Mouse (Mus musculus): ENCODE measurements at regions not wholly inside any gene's neighbourhood (a gene's known extent, or its start where the extent isn't known, plus 50 kb on each side); places are given as distances from the start of the nearest gene placed in this dataset.

DNA sequence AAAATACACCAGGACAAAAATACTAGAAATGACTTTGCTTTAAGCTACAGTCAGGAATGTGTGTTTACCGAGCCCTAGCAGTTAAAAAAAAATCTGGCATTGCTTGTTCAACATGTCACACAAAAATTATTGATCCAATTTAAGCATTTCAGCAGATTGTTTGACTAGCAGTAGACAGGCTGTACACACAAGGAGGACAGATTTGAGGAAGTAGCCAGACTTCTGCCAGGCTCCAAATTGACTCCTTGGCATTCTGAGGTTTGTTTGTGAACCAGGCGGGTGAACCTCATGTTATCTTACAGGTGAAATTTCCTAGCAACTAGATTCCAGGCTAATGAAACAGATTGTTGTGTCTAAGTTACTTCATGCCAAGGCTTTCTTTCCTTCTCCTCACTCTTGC is 348.8 kb downstream of the Hs3st3b1 start:
- no peak for DNase-seq (ENCODE audit: low read depth)

DNA sequence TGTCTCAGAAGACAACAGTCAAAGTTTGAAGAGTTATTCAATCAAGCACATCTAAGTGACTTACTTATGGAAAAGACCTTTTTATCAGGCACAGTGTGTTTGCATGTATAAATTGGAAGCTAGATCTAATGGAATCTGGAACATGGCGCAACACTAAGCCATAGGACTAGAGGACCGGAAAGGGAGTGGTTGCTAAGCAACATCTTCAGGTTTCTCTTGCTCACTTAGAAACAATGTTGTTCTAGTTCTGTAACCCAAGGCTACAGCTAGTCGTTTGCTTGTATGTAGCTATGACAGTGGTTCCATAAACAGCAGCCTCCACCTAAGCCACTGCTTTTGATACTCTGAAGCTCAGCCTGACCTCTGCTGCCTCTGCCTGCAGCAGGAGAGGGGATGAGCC is 338.8 kb downstream of the Hs3st3b1 start:
- DNase-seq (ENCODE audit: low read depth): no peak

DNA sequence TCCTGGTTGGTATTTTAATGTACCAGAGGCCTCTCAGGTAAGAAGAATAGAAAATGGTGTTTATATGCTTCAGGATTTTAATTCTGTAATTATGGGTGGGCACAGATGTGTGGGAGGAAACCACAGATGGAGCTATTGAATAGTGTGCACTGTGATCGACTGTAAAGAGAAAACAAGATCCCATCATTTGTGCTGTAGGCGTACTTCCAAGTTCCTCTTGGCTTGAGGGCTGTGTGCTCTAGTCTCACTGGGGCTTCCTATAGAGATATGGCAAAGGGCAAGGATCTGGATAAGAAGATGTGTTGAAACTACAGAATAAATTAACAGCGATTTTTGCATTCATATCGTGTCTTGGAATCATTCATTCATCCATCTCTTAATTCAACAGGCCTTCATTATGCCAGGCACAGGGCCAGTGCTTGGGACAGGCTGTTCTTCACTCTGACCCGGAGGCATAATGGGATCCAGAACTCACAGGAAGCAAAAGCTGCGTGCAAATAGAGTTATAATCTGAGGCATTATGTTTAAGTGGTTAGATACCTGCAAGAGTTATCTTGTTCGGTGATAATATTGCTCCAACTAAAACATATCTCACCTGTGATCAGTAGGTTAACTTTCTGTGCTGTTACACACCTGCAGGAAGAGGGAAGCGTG is 336.7 kb downstream of the Hs3st3b1 start:
- no peak for DNase-seq (ENCODE audit: low read depth)

DNA sequence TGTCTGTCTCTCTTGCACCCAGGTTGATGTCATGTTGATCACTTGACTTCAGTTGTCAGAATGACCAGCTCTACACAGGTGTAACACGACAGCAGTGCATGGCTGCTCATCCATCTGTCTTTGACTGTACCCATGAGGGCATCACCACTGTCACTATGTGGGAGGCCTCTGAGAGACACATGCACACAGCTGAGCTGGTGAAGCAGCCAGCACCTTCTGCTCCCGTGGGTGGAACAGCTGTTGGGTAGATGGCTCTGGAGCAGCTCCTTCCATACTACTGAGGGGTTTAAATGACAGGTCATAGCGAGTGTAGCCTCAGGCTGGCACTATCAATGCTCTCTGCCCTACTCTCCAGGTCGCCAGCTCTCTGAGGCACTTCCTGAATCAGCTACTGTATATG is 301.9 kb downstream of the Hs3st3b1 start:
- DNase-seq (ENCODE audit: low read depth): no peak

DNA sequence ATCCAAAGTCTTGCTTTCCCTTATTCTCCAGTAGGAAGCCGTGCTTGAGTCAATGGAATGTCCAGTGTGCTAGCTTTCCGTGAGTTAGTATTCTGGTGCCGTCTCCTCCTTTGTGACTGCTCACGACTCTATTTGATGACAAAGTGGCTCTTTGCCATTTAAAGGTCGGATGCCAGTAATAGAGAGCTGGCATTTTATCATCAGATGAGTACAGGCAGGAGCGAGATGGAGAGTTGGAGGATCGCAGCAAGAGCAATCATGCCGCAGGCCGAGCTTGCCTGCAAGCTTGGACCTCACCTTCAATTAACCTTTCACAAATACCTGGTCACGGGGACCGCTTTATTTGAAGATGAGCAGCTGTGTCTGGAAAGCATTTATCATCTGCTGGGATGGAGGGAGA is 291.8 kb downstream of the Hs3st3b1 start:
- no peak for DNase-seq (ENCODE audit: low read depth)

DNA sequence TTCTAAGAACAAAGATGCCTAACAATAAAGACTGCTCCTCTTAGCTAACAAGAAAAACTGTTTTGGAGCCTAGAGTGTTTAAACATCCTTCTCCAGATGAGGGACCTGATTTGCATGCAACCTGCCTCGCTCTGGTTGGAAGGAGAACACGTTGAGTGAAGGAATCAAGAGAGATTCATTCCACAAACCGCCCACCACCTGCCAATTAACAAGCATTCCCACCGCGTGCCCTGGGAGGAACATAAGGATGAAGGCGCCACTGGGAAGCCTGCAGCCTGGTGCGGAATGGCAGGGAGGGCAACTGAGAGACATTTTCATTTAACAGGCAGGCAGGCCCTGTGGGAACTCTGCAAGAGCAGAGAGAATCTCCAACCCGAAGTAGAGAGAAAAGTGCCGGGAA is 265.0 kb downstream of the Hs3st3b1 start:
- DNase-seq (ENCODE audit: low read depth): no peak

DNA sequence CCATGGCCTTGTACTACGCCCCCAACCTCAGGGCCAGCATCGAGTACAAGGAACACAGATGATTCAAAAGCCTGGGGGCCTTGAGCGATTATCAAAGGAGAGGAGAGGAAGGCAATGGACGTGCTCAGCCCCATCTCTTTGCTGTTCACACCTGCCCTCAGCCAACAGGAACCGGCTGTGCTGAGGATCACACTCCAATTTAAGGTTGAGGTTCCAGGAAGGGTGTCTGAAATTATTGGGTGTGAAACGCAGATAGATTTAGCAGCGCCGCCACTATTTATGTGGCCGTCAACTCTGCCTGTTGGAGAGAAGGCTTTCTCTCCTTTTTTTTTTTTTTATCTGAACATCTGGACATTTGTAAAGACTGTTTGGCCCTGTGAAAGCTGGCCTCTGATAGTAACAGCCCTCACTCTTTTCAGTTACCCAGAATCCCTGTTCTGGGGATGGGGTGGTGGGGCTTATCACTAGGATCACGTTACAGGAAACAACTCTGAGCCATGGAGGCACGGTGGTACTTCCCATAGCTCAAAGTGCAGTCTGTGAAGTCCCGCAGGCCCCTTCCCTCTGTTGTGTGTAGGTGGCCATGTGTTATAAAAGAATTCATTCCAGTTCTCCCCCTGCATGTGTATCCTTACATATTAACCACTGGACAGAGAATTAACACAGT is 256.7 kb downstream of the Hs3st3b1 start:
- no peak for DNase-seq (ENCODE audit: low read depth)

DNA sequence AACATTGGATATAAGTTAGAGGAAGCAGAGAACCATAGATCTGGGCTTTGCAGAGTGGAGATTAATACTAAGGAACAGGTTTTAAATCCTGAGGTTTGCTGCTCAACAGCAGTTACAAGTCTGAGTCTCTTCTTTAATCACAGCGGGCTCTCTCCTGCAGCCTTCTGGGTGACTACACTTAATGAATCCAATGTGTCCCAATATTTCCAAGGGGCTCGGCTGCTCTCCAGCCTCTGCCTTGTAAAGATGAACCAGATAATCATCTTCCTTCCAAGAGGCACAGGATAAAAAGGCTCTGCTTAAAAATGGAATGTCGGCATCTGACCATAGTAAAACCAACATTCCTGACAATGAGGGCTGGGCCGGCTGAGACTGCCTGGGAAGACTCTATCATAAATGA is 251.6 kb downstream of the Hs3st3b1 start:
- no peak for DNase-seq (ENCODE audit: low read depth)

DNA sequence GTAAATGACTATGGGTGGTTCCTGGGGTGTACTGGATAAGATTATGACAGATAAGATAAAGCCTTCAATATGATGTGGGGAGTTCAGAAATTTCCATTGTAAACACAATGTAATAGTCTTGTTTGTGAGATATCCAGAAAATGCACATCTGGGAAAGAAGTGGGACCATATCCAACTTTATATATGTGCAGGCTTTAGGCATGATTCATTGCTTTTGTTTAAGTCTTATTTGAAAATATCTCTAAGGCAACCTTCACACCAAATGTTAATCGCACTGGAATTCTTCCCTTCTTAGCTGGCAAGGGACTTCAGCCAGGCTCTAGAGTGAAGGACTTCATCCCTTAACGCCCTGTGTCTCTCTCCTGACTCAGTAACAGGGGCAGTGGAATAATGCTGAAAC is 250.3 kb downstream of the Hs3st3b1 start:
- DNase-seq (ENCODE audit: low read depth): no peak

DNA sequence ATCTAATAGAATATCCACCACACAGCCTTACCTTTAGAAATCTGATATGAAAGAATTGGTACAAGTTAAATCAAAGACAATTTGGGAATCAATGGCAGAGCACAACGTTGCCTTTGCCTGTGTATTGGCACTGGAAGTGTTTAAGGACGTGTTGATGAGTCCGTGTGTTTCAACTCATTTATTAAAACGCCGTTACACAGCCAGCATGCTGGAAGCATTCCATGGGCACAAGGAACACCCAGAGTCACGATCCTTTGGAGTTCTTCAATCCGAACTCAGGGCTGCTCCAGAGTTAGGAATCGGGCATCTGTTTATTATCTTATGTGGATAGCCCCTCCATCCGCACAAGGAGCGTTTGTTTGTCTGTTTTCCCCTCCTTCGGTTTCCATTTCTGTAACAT is 244.2 kb downstream of the Hs3st3b1 start:
- no peak for DNase-seq (ENCODE audit: low read depth)

DNA sequence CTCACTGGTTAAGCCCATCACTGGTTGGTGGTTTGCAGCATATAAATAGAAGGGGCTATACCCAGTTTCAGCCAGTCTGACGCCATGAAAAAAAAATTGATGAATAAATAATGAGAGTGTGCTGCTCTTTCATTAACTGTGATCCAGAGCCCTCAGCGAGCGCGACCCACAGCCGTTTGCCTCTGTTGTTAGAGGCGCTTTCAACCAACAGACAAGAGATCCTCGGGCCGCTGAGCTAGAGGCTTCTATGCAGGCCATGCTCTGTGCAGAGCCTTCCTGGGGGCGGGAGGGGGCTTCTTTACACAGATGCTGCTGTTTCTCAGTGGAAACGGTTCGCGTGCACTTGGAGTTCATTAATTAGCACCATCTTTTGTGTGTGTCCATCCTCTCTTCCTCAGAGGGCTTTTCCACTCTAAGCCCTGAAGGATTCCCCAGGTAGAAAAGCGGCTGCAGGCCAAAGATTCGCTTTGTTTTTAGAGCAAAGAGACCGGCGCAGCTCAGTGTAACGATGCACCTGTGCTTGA is 243.6 kb downstream of the Hs3st3b1 start:
- no peak for DNase-seq (ENCODE audit: low read depth)

DNA sequence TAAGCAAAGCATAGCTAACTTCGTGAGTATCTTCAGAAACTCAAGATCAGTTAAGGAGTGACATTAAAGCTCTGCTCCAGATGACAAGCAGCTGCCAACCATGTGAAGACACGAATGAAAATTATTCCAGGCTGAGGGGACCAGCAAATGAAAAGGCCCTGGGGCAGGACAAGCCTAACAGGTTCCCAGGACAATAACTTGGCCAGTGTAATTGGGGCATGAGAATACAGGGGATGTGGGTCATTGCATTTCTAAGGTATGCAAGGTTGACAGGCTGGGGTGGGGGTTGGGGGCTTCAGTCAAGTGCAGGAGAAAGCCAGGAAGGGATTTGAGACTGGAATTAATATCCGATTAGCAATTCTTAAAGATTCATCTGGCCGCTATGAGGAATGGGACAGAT is 242.6 kb downstream of the Hs3st3b1 start:
- DNase-seq (ENCODE audit: low read depth): no peak

DNA sequence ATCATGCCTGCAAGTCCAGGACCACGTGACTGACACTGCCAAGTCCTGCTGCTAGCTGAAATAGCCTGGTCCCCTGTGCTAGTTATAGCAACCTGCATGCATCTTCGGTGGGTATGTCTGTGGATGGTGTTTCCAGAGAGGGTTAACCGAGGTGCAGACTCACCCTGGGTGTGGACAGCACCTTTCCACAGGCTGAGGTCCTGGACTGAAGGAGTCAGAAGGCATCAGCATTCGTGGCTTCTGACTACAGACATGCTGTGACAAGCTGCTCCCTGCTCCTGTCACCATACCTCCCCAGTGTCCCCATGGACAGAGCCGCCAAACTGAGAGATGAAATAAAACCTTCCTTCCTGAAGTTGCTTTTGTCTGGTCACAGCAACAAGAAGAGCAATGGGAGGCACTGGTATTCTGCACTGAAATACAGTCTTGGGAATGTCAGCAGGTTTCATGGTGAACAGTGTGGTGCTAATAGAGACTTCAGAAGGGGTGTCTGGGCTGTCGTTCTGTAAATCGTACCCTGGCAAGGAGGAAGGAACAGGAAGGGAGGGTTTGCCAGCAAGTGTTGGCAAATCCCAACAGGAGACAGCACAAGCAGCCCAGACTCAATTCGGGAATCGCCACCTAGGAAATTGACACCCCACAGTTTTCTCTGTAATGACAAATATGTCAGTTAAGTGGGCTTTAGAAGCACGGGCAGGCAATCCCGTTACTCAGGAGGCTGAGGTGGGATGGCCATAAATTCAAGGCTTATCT is 237.7 kb downstream of the Hs3st3b1 start:
- DNase-seq (ENCODE audit: low read depth): no peak

DNA sequence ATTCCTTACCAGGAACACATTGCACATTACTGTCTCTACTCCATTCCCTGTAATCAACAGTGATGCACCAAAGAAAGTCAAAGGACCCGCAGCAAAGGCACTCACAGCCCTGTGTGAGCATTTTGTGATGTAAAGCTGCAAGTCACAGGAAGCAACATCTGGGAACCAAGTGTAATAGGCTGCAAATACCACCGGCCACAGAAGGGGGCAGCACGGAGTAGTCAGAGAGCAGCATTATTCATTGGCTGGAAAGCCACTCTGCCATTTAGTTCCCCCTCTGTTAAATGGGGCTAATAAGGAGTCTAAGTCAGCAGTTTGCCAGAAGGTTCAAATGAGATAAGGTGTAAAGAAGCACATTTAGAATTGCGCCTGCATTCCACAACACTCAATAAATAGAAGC is 231.0 kb downstream of the Hs3st3b1 start:
- peak; percentile 1 for DNase-seq (ENCODE audit: low read depth)

DNA sequence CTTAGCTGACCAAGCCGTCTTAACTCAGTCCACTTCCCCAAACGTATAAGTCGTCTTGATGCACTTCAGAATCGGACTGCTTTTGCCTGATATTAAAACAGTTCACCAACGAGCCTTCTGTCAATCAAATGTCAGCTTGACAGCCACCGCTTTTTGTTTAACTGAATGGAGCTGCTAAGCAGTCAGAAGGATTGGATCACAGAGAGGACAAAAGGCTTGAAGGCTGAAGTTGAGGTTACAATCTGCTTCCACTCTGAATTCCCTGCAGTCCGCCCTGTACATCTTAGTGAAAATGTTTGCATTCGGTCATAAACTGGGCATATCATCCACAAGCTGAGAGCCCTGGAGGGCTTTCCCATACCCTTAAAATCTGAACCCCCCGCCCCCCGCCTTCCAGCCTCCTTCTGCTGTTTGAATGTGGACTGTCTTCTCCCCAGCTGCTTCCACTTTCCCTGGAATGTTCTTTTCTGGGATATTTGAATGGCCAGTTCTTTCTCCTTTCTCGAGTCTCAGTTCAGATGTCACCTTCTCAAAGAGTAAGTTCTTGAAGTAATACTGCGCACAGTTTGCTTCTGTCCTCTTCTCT is 217.0 kb downstream of the Hs3st3b1 start:
- DNase-seq (ENCODE audit: low read depth): no peak

DNA sequence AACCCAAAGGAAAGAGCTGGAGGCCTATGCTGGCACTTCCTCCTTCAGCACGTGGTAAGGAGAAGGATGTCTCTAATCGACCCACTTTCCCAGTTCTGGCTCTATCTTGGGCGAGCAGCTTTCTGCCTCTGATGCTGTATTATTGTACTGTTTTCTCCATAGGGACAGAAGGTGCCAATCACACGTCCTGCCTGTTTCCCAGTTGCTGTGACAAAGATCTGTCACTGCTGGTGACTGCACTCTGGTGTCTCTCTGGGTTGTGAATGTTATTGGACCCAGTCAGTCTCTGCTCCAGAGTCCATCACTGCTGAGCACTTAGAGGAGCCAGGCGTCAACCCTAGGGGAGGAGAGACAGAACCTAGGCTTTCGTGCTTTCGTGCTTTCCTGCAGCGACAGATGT is 216.0 kb downstream of the Hs3st3b1 start:
- no peak for DNase-seq (ENCODE audit: low read depth)

DNA sequence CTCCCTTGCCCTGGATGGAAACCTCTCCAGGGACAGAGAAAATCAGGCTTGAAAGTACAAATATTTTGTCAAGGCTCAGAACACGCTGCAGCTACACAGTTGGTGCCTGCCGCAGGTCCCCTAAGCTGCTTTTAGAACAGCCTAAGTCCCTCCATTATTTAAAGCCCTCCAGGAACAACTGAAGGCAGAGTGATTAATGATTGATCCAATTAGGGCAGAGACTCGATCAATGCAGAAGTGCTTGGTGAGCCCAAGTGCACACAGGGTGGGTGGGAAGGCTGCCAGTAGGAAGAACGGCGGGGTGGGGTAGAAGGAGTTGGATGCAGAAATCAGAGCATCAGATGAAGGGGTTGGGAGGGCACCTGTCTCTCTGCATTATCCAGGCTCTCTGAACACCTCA is 215.0 kb downstream of the Hs3st3b1 start:
- DNase-seq (ENCODE audit: low read depth): no peak

DNA sequence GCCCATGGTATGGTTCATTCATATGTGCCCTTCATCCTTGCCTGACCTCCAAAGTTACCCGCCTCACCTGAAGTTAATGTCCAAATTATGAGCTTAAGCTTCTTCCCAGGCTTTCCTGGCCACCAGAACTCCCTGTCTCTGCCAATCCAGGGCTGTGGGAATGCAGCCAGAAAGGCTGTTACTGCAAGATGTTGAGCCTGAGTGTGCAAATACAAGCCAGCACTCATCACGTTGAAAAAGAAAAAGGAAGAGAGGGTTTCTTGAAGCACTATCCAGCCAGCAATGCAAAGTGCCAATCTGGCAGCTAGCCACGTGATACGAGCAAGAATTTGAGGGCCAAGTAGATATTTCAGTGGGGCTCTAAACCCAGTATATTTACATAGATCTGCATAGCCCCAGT is 213.7 kb downstream of the Hs3st3b1 start:
- no peak for DNase-seq (ENCODE audit: low read depth)

DNA sequence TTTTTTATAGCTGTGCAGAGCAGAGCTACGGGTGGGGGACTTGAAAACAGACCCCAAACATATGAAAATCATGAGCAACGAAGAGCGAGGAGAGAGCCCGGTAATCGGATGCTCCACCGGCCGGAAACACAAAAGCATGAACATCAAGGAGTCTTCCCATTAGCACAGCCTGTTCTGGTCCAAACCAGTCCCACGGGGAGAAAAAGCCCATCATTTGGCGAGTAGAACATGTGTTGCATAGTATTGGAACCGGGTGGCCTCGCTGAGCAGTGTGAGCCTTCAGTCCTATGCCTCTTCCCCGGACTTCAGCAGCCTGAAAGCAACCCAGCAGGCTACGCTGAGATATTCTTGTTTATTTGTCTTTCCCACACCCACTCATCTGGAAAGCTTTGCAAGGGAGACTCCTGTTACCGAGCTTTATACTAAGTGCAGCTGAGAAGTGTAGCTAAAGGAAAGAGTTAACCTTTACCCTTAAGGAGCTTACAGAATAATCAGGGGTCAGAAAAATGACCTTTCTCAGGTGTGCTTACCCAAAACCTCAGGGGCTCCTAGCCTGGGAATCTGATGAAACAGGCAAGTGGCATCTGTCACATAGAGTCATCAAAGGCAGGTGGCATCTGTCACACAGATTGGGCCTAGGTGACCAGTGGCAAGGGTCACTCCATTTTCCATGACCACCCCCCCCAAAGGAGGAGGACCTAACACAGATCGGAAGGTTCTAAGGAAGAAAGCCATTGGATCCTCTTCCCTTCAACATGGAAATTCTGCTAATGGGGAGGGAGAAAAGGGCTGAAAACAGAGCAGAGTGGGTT is 209.8 kb downstream of the Hs3st3b1 start:
- no peak for DNase-seq (ENCODE audit: low read depth)

DNA sequence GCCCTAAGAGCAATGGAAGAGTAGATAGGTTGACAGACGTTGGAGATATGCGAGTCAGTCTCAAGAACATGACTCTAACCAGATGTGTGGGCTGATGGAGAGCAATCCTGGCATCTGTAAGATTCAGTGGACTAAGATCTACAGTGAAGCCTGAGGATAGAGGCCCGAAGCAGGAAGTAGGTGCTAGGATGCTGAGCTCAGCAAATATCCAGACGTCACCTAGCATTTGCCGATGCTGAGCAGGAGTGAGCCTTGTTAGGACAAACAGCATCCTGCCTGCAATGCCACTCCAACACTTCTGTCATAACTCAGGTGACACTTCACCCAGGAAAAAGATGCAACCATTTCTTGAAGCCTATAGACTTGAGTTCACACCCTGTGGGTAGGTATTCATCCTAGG is 199.8 kb downstream of the Hs3st3b1 start:
- no peak for DNase-seq (ENCODE audit: low read depth)

DNA sequence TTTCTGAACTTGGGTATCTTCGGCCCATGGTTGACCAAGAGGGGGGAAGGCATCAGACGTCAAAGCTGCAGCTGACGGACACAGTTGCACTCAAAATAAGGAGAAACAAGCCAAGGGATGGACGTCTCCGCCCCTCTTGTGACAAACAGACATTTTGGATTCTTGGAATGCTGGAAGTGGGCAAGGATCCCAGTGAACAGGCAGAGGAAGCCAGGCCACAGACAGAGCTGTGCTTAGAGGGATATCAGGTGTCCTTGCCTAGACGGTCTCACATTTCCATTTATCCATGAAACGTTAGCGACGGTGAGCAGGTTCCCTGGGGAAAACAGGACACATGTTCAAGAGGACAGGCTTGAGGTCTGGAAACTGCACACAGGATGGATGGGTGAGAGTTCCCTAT is 191.2 kb downstream of the Hs3st3b1 start:
- no peak for DNase-seq (ENCODE audit: low read depth)

DNA sequence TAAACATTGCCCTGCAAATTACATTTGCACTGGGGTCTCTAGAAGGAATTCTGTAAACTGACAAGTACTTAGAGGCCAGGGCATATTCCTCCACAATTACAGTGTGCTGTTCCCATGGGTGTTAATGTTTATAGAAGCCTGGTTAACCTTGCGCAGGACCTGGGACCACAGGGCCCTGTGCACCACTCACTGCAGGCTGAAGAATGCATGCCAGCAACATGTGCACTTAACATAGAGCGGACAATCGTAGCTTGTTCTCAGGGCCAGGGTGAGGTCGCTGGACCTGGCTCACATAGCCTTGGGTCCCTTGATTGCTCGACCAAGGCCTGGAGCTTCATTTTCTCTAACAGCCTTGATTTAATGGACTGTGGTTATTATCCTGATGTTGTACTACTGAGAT is 168.8 kb downstream of the Hs3st3b1 start:
- DNase-seq (ENCODE audit: low read depth): no peak

All from c-Kit-positive CD71-negative TER-119-negative erythroid progenitor cells, embryonic 14.5 days (primary cell).